Comparison of ENCODE assay signal across 22 mouse cellular contexts in the genomic region with DNA sequence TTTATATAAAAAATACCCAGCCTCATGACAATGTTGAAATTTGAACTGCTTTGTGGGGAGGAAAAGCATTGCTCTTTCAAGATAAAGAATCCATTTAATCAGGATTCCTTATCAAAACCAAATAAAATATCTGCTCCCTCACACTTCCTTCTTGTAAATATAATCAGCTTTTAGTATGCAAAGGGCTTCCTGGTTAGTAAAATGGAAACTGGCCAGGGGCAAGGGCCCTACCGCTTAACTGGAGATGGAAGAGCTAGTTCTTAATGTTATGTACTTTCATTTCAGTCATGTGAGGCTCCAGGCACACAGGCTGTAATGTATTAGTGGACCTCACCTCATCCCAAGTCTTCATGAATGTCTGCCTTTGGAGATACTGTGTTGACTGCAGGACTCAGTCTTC.
DNase-seq lines count a peak whose midpoint lies in the region; ATAC-seq and TF ChIP-seq lines count a peak whose summit lies in the region.
"Had no signal": no experiment of that assay in that cellular context is flagged by ENCODE, and none has a peak within 500 bp of the region (broad histone marks: within the 10 kb centered on the region; RNA-seq: fewer than 3 reads in every experiment).

No protein-coding gene starts in this region.

- TF ChIP-seq CTCF in G1E (IDR thresholded peaks at IDR 0.05; ENCODE audit: low read depth, low read length), result no peak
- TF ChIP-seq CTCF in layer of hippocampus, adult 2 months (conservative IDR thresholded peaks at IDR 0.05), result no peak

- H3K27me3 ChIP-seq in G1E (ENCODE audit: insufficient read depth, low read length), result no peaks in the 10 kb centered on the region
- H3K27me3 ChIP-seq: forebrain, embryonic 13.5 days; heart, embryonic 13.5 days; hindbrain, embryonic 13.5 days had no signal

- no peaks in the 10 kb centered on the region for H3K9me3 ChIP-seq in G1E (replicated peaks)
- H3K9me3 ChIP-seq: embryonic facial prominence, embryonic 10.5 days; forebrain, embryonic 13.5 days; heart, embryonic 13.5 days; hindbrain, embryonic 13.5 days had no signal

- DNase-seq in lung, postnatal 36 days, result peak; percentile 28
- DNase-seq in lung, postnatal 10 days, result no peak
- DNase-seq in A20 (ENCODE audit: low read depth, low spot score), result peak; percentile 74
- DNase-seq in G1E (ENCODE audit: low spot score), result no peak
- DNase-seq in induced T-regulatory cell, adult 2 months (ENCODE audit: low read depth), result peak; percentile 65
- no peak for DNase-seq in heart, postnatal 25 days (ENCODE audit: low spot score)
- no peak for DNase-seq in testis, postnatal 14 days (ENCODE audit: low spot score)
- no peak for DNase-seq in layer of hippocampus, adult 2 months (ENCODE audit: low spot score in 2 of 2)
- DNase-seq: adrenal gland, postnatal 14 days; B cell, adult 2 months; cerebellum, adult 11-12 months; cerebellum, adult 9-11 months; cerebellum, postnatal 36 days; gastrocnemius, postnatal 36 days; heart, adult 11 months; heart, postnatal 4 days had no signal

- H3K4me3 ChIP-seq in G1E (ENCODE audit: low read depth, low read length), result no peak overlapping the region
- no peak overlapping the region for H3K4me3 ChIP-seq in layer of hippocampus, adult 2 months
- H3K4me3 ChIP-seq: embryonic facial prominence, embryonic 10.5 days; forebrain, embryonic 13.5 days; heart, embryonic 13.5 days; hindbrain, embryonic 13.5 days had no signal

- intact Hi-C loops in heart, postnatal 25 days (cut with DNase I), result no loop called here

- H3K27ac ChIP-seq in layer of hippocampus, adult 2 months, result no peak overlapping the region
- H3K27ac ChIP-seq: embryonic facial prominence, embryonic 10.5 days; forebrain, embryonic 13.5 days; heart, embryonic 13.5 days; hindbrain, embryonic 13.5 days; hindbrain, postnatal 0 days had no signal

- H3K4me1 ChIP-seq in G1E (ENCODE audit: insufficient read depth, low read depth, low read length), result peaks cover 51% of the 10 kb centered on the region
- H3K4me1 ChIP-seq: embryonic facial prominence, embryonic 10.5 days; forebrain, embryonic 13.5 days; heart, embryonic 13.5 days; hindbrain, embryonic 13.5 days had no signal

- peak; percentile 18 for ATAC-seq in G1E (ENCODE audit: extremely low read depth, insufficient number of reproducible peaks, low FRiP score, poor library complexity, severe bottlenecking)
- ATAC-seq: forebrain, embryonic 13.5 days; hindbrain, postnatal 0 days; intestine, embryonic 16.5 days had no signal

- no peaks in the 10 kb centered on the region for H3K36me3 ChIP-seq in G1E (replicated peaks)
- H3K36me3 ChIP-seq: embryonic facial prominence, embryonic 10.5 days; heart, embryonic 13.5 days; hindbrain, embryonic 13.5 days had no signal

Comparison
In these comparisons a context has a peak if more than half of its experiments do, and no peak if none do; other contexts are left out.
1. DNase-seq: peak in lung, postnatal 36 days (single experiment), A20 (single experiment) and induced T-regulatory cell, adult 2 months (single experiment); none in lung, postnatal 10 days (single experiment), G1E (single experiment), heart, postnatal 25 days (single experiment), testis, postnatal 14 days (single experiment) and layer of hippocampus, adult 2 months (0 of 2).